Mouse (Mus musculus) intestine, embryonic 14.5 days (tissue): ENCODE results near the gene Rapgef2. TPM values are rescaled to one million over a fixed set of nuclear protein-coding genes. Genes with fewer than 3 reads are reported as not detected.

Source experiments
- ATAC-seq: fragments of 200-750 bp; cut with Nextera tagmentation; replicated peaks from 2 replicates; pipeline ENCODE4 v1.8.0; 2017; ENCODE audit warnings: low read depth, moderate number of reproducible peaks, moderate TSS enrichment, moderate library complexity; ENCODE audit not compliant: low FRiP score, low TSS enrichment
- DNase-seq: peaks from one replicate; pipeline ENCODE4 v3.0.0-alpha.2; 2018; ENCODE audit warnings: low spot score
- H3K27ac ChIP-seq: fragments of 300-500 bp; sonication (generic); 2 replicates; pipeline ENCODE4 v1.5.1; 2014; ENCODE audit warnings: low read depth, mild to moderate bottlenecking, control low read depth
- H3K27me3 ChIP-seq: fragments of 300-500 bp; sonication (generic); replicated peaks from 2 replicates; pipeline ENCODE4 v1.6.1; 2014; ENCODE audit warnings: low read length, control low read depth; ENCODE audit not compliant: control insufficient read depth, insufficient read depth
- H3K36me3 ChIP-seq: fragments of 300-500 bp; sonication (generic); 2 replicates; pipeline ENCODE4 v1.6.1; 2014; ENCODE audit warnings: low read length, control low read depth; ENCODE audit not compliant: control insufficient read depth, insufficient read depth
- H3K4me1 ChIP-seq: fragments of 300-500 bp; sonication (generic); replicated peaks from 2 replicates; pipeline ENCODE4 v1.6.1; 2014; ENCODE audit warnings: low read length, control low read depth, mixed read lengths; ENCODE audit not compliant: control insufficient read depth, insufficient read depth
- H3K4me2 ChIP-seq: fragments of 300-500 bp; sonication (generic); 2 replicates; pipeline ENCODE4 v1.6.1; 2014; ENCODE audit warnings: low read length
- H3K4me3 ChIP-seq: fragments of 300-500 bp; sonication (generic); 2 replicates; pipeline ENCODE4 v1.5.1; 2014; ENCODE audit warnings: low read depth, low read length, control low read depth, mixed read lengths
- H3K9ac ChIP-seq: fragments of 300-500 bp; sonication (generic); 2 replicates; pipeline ENCODE4 v1.6.1; 2014; ENCODE audit warnings: mild to moderate bottlenecking, low read length
- H3K9me3 ChIP-seq: fragments of 300-500 bp; sonication (generic); 2 replicates; pipeline ENCODE4 v1.6.1; 2016; ENCODE audit warnings: low read length, control low read depth; ENCODE audit not compliant: control insufficient read depth
- WGBS: fragments of 180-500 bp; shearing (Covaris S2); extraction: QIAGEN DNeasy Blood & Tissue Kit; methylation state at CpG from one replicate; pipeline ENCODE4 v1.1.7; 2014; 5-methylcytosine and 5-hydroxymethylcytosine counted together
- polyA plus RNA-seq: library from polyadenylated mRNA; unstranded; fragments of >200 nt; fragmentation: Nextera tagmentation; extraction: Ambion mirVana; gene quantifications from 2 replicates; pipeline ENCODE4 v1.2.1, GENCODE M21; 2014

The Rapgef2 gene
- polyA plus RNA-seq, 1 experiment from 2014 or later, result 5.8 TPM

- WGBS, result 46% methylated on average over 12 of the region's 12 CpGs
- H3K4me2 ChIP-seq, result no peak overlapping the region
- ATAC-seq (no peak), DNase-seq (no peak)
- peaks cover 14% of the 10 kb centered on the region for H3K4me1 ChIP-seq
- H3K27me3 ChIP-seq, result no peaks in the 10 kb centered on the region
- H3K4me3 ChIP-seq, result no peak overlapping the region
- no peaks in the 10 kb centered on the region for H3K9me3 ChIP-seq
- H3K27ac ChIP-seq, result no peak overlapping the region
- H3K36me3 ChIP-seq, result no peaks in the 10 kb centered on the region
- no peak overlapping the region for H3K9ac ChIP-seq
Observed at GRCm38 (mm10) chr3:79270980-79271555, 15.2 kb downstream of the Rapgef2 start.

- Histone ChIP-seq H3K36me3 (no peaks in the 10 kb centered on the region), H3K9me3 (no peaks in the 10 kb centered on the region), H3K4me2 (no peak overlapping the region), H3K4me1 (peaks cover 14% of the 10 kb centered on the region), H3K27ac (no peak overlapping the region), H3K4me3 (no peak overlapping the region), H3K9ac (no peak overlapping the region), H3K27me3 (no peaks in the 10 kb centered on the region)
- DNase-seq, result no peak
- 84% methylated on average over 8 of the region's 8 CpGs for WGBS
- no peak for ATAC-seq
Observed at GRCm38 (mm10) chr3:79269872-79270271, 16.4 kb downstream of the Rapgef2 start.

GRCm38 (mm10) chr3:79266976-79267375 is 19.3 kb downstream of the Rapgef2 start:
- no peaks in the 10 kb centered on the region for H3K27me3 ChIP-seq
- WGBS, result 74% methylated on average over 6 of the region's 6 CpGs
- H3K27ac ChIP-seq, result no peak overlapping the region
- peaks cover 11% of the 10 kb centered on the region for H3K4me1 ChIP-seq
- H3K9ac ChIP-seq, result no peak overlapping the region
- no peak for DNase-seq
- no peaks in the 10 kb centered on the region for H3K36me3 ChIP-seq
- H3K9me3 ChIP-seq, result no peaks in the 10 kb centered on the region
- no peak for ATAC-seq
- H3K4me2 ChIP-seq, result no peak overlapping the region
- H3K4me3 ChIP-seq, result no peak overlapping the region

- 63% methylated on average over 6 of the region's 6 CpGs for WGBS
- no peaks in the 10 kb centered on the region for H3K36me3 ChIP-seq
- H3K4me3 ChIP-seq, result no peak overlapping the region
- H3K4me2 ChIP-seq, result no peak overlapping the region
- DNase-seq (no peak), ATAC-seq (no peak)
- H3K4me1 ChIP-seq, result peaks cover 2% of the 10 kb centered on the region; the same call in 1 of the 2 replicates
- H3K9me3 ChIP-seq, result no peaks in the 10 kb centered on the region
- no peak overlapping the region for H3K9ac ChIP-seq
- no peak overlapping the region for H3K27ac ChIP-seq
- no peaks in the 10 kb centered on the region for H3K27me3 ChIP-seq
Observed at GRCm38 (mm10) chr3:79261816-79262316, 24.5 kb downstream of the Rapgef2 start.

- no peaks in the 10 kb centered on the region for H3K36me3 ChIP-seq
- WGBS, result 71% methylated on average over 3 of the region's 3 CpGs
- no peaks in the 10 kb centered on the region for H3K27me3 ChIP-seq
- H3K4me2 ChIP-seq, result no peak overlapping the region
- H3K27ac ChIP-seq, result no peak overlapping the region
- no peaks in the 10 kb centered on the region for H3K9me3 ChIP-seq
- no peak overlapping the region for H3K4me3 ChIP-seq
- no peak for ATAC-seq
- H3K4me1 ChIP-seq, result peaks cover 2% of the 10 kb centered on the region; the same call in 1 of the 2 replicates
- DNase-seq, result no peak
- no peak overlapping the region for H3K9ac ChIP-seq
Observed at GRCm38 (mm10) chr3:79254023-79254422, 32.3 kb downstream of the Rapgef2 start.

- Histone ChIP-seq H3K4me3 (no peak overlapping the region), H3K36me3 (no peaks in the 10 kb centered on the region), H3K27ac (no peak overlapping the region), H3K4me1 (peaks cover 2% of the 10 kb centered on the region; the same call in 1 of the 2 replicates), H3K9ac (no peak overlapping the region), H3K4me2 (no peak overlapping the region), H3K27me3 (no peaks in the 10 kb centered on the region), H3K9me3 (no peaks in the 10 kb centered on the region)
- DNase-seq, result no peak
- WGBS, result 79% methylated on average over 9 of the region's 9 CpGs
- no peak for ATAC-seq
Observed at GRCm38 (mm10) chr3:79253416-79253815, 32.9 kb downstream of the Rapgef2 start.

- no peak overlapping the region for H3K27ac ChIP-seq
- no peaks in the 10 kb centered on the region for H3K9me3 ChIP-seq
- H3K4me2 ChIP-seq, result no peak overlapping the region
- H3K36me3 ChIP-seq, result no peaks in the 10 kb centered on the region
- 58% methylated on average over 5 of the region's 5 CpGs for WGBS
- no peaks in the 10 kb centered on the region for H3K27me3 ChIP-seq
- H3K4me3 ChIP-seq, result no peak overlapping the region
- no peak for DNase-seq
- peaks cover 2% of the 10 kb centered on the region; the same call in 1 of the 2 replicates for H3K4me1 ChIP-seq
- ATAC-seq, result no peak
- no peak overlapping the region for H3K9ac ChIP-seq
Observed at GRCm38 (mm10) chr3:79252921-79253394, 33.4 kb downstream of the Rapgef2 start.

- no peak overlapping the region for H3K27ac ChIP-seq
- H3K27me3 ChIP-seq, result no peaks in the 10 kb centered on the region
- H3K4me3 ChIP-seq, result no peak overlapping the region
- no peaks in the 10 kb centered on the region for H3K36me3 ChIP-seq
- no peak overlapping the region for H3K4me2 ChIP-seq
- ATAC-seq, result no peak
- no peak for DNase-seq
- no peaks in the 10 kb centered on the region; the same call in 1 of the 2 replicates for H3K4me1 ChIP-seq
- H3K9ac ChIP-seq, result no peak overlapping the region
- no peaks in the 10 kb centered on the region for H3K9me3 ChIP-seq
- WGBS, result 42% methylated on average over 1 of the region's 1 CpGs
Observed at GRCm38 (mm10) chr3:79249955-79250354, 36.4 kb downstream of the Rapgef2 start.

- ATAC-seq, result no peak
- Histone ChIP-seq H3K36me3 (no peaks in the 10 kb centered on the region), H3K4me3 (no peak overlapping the region), H3K9ac (no peak overlapping the region), H3K27me3 (no peaks in the 10 kb centered on the region), H3K4me2 (no peak overlapping the region), H3K9me3 (no peaks in the 10 kb centered on the region), H3K4me1 (no peaks in the 10 kb centered on the region; the same call in 1 of the 2 replicates), H3K27ac (no peak overlapping the region)
- DNase-seq, result no peak
- WGBS, result 78% methylated on average over 5 of the region's 5 CpGs
Observed at GRCm38 (mm10) chr3:79248659-79249235, 37.6 kb downstream of the Rapgef2 start.
